Mouse (Mus musculus): Measurements from ENCODE around the gene Tsc22d4. TPM values are rescaled to one million over a fixed set of nuclear protein-coding genes. Genes with fewer than 3 reads are reported as not detected.
A peak's percentile ranks its signal among the peaks of the same experiment; 100 is the strongest.
"Not testable (repeated sequence)": the region's sequence is repeated elsewhere in the genome, so short reads cannot be mapped to it uniquely, and the experiment has no call there.

The Tsc22d4 gene
- polyA plus RNA-seq, 1 experiment from 2014 or later, result 69.1 TPM

- not testable (repeated sequence) for H3K9me3 ChIP-seq (replicated peaks); H3K27ac ChIP-seq; H3K36me3 ChIP-seq
- peak overlapping the region; percentile 54 for H3K9ac ChIP-seq
- ATAC-seq (ENCODE audit: low read depth) (peak; percentile 82), DNase-seq (peak; percentile 60)
- peak overlapping the region; percentile 40 for H3K4me3 ChIP-seq (replicated peaks)
- 13% methylated on average over 10 of the region's 16 CpGs for WGBS (ENCODE audit: insufficient replicate concordance)
- H3K27me3 ChIP-seq, result peaks cover 19% of the 10 kb centered on the region
- H3K4me1 ChIP-seq (replicated peaks), result peaks cover 31% of the 10 kb centered on the region
- peak overlapping the region; percentile 68 for H3K4me2 ChIP-seq
Observed at GRCm38 (mm10) chr5:137720558-137721164, 24.9 kb upstream of the Tsc22d4 start.

- DNase-seq (no peak), ATAC-seq (ENCODE audit: low read depth) (no peak)
- H3K9ac ChIP-seq, result no peak overlapping the region
- peaks cover 19% of the 10 kb centered on the region for H3K27me3 ChIP-seq
- H3K4me3 ChIP-seq (replicated peaks), result no peak overlapping the region
- no peak overlapping the region for H3K27ac ChIP-seq
- H3K9me3 ChIP-seq (replicated peaks), result no peaks in the 10 kb centered on the region
- H3K4me1 ChIP-seq (replicated peaks), result peaks cover 24% of the 10 kb centered on the region
- H3K4me2 ChIP-seq, result no peak overlapping the region
- no peaks in the 10 kb centered on the region for H3K36me3 ChIP-seq
- 66% methylated on average over 5 of the region's 5 CpGs for WGBS (ENCODE audit: insufficient replicate concordance)
Observed at GRCm38 (mm10) chr5:137723840-137724239, 21.7 kb upstream of the Tsc22d4 start.

GRCm38 (mm10) chr5:137726767-137727166 lies 18.8 kb upstream of the Tsc22d4 start:
- Histone ChIP-seq H3K27ac (no peak overlapping the region), H3K4me1 (replicated peaks) (0 out of 2 replicates have a peak, but pooled peaks cover 3% of the 10 kb centered on the region), H3K4me2 (no peak overlapping the region), H3K27me3 (peaks cover 31% of the 10 kb centered on the region), H3K9ac (no peak overlapping the region), H3K36me3 (no peaks in the 10 kb centered on the region), H3K9me3 (replicated peaks) (no peaks in the 10 kb centered on the region), H3K4me3 (replicated peaks) (no peak overlapping the region)
- ATAC-seq (ENCODE audit: low read depth) (no peak; the same call in 1 of the 2 replicates), DNase-seq (no peak)
- WGBS (ENCODE audit: insufficient replicate concordance), result 56% methylated on average over 6 of the region's 6 CpGs

- H3K27ac ChIP-seq, result no peak overlapping the region
- H3K4me2 ChIP-seq, result no peak overlapping the region
- DNase-seq (no peak), ATAC-seq (ENCODE audit: low read depth) (no peak)
- WGBS (ENCODE audit: insufficient replicate concordance), result 84% methylated on average over 12 of the region's 12 CpGs
- H3K4me1 ChIP-seq (replicated peaks), result peaks cover 19% of the 10 kb centered on the region
- H3K4me3 ChIP-seq (replicated peaks), result no peak overlapping the region
- no peak overlapping the region for H3K9ac ChIP-seq
- H3K27me3 ChIP-seq, result peaks cover 16% of the 10 kb centered on the region
- H3K9me3 ChIP-seq (replicated peaks), result no peaks in the 10 kb centered on the region
- H3K36me3 ChIP-seq, result no peaks in the 10 kb centered on the region
Observed at GRCm38 (mm10) chr5:137733638-137734288, 11.8 kb upstream of the Tsc22d4 start.

- ATAC-seq (ENCODE audit: low read depth) (peak; percentile 43), DNase-seq (no peak)
- H3K27ac ChIP-seq, result no peak overlapping the region
- peaks cover 26% of the 10 kb centered on the region for H3K4me1 ChIP-seq (replicated peaks)
- no peaks in the 10 kb centered on the region for H3K36me3 ChIP-seq
- 55% methylated on average over 6 of the region's 6 CpGs for WGBS (ENCODE audit: insufficient replicate concordance)
- H3K9ac ChIP-seq, result no peak overlapping the region
- H3K4me2 ChIP-seq, result no peak overlapping the region
- no peaks in the 10 kb centered on the region for H3K9me3 ChIP-seq (replicated peaks)
- H3K27me3 ChIP-seq, result peaks cover 16% of the 10 kb centered on the region
- no peak overlapping the region for H3K4me3 ChIP-seq (replicated peaks)
Observed at GRCm38 (mm10) chr5:137734289-137735061, 11.1 kb upstream of the Tsc22d4 start.

GRCm38 (mm10) chr5:137737400-137737940 lies 8.1 kb upstream of the Tsc22d4 start:
- ATAC-seq (ENCODE audit: low read depth), result no peak
- Histone ChIP-seq H3K27ac (no peak overlapping the region), H3K27me3 (no peaks in the 10 kb centered on the region; the same call in 1 of the 2 replicates), H3K9ac (no peak overlapping the region), H3K4me3 (replicated peaks) (no peak overlapping the region), H3K4me2 (no peak overlapping the region), H3K9me3 (replicated peaks) (no peaks in the 10 kb centered on the region), H3K4me1 (replicated peaks) (peaks cover 56% of the 10 kb centered on the region), H3K36me3 (no peaks in the 10 kb centered on the region)
- no peak for DNase-seq
- WGBS (ENCODE audit: insufficient replicate concordance), result 84% methylated on average over 6 of the region's 6 CpGs

- no peak overlapping the region for H3K27ac ChIP-seq
- H3K27me3 ChIP-seq, result no peaks in the 10 kb centered on the region; the same call in 1 of the 2 replicates
- ATAC-seq (ENCODE audit: low read depth) (no peak), DNase-seq (no peak)
- H3K9me3 ChIP-seq (replicated peaks), result no peaks in the 10 kb centered on the region
- no peak overlapping the region for H3K9ac ChIP-seq
- H3K4me1 ChIP-seq (replicated peaks), result peaks cover 64% of the 10 kb centered on the region
- 51% methylated on average over 5 of the region's 5 CpGs for WGBS (ENCODE audit: insufficient replicate concordance)
- no peak overlapping the region for H3K4me2 ChIP-seq
- no peaks in the 10 kb centered on the region for H3K36me3 ChIP-seq
- no peak overlapping the region for H3K4me3 ChIP-seq (replicated peaks)
Observed at GRCm38 (mm10) chr5:137738516-137738915, 7.0 kb upstream of the Tsc22d4 start.

GRCm38 (mm10) chr5:137739471-137739870 lies 6.1 kb upstream of the Tsc22d4 start:
- Histone ChIP-seq H3K9ac (no peak overlapping the region), H3K4me1 (replicated peaks) (peaks cover 62% of the 10 kb centered on the region), H3K4me3 (replicated peaks) (no peak overlapping the region), H3K36me3 (no peaks in the 10 kb centered on the region), H3K4me2 (no peak overlapping the region), H3K27me3 (no peaks in the 10 kb centered on the region; the same call in 1 of the 2 replicates), H3K27ac (no peak overlapping the region), H3K9me3 (replicated peaks) (no peaks in the 10 kb centered on the region)
- ATAC-seq (ENCODE audit: low read depth), result no peak
- no peak for DNase-seq
- 44% methylated on average over 9 of the region's 9 CpGs for WGBS (ENCODE audit: insufficient replicate concordance)

GRCm38 (mm10) chr5:137740506-137740905 lies 5.0 kb upstream of the Tsc22d4 start:
- Histone ChIP-seq H3K9me3 (replicated peaks) (no peaks in the 10 kb centered on the region), H3K4me3 (replicated peaks) (peak overlapping the region; percentile 71), H3K27me3 (no peaks in the 10 kb centered on the region), H3K27ac (0 out of 2 replicates have a peak overlapping the region, but pooled peaks have one; percentile 79), H3K9ac (peak overlapping the region; percentile 88), H3K4me2 (peak overlapping the region; percentile 99), H3K36me3 (no peaks in the 10 kb centered on the region), H3K4me1 (replicated peaks) (peaks cover 65% of the 10 kb centered on the region)
- WGBS (ENCODE audit: insufficient replicate concordance), result 50% methylated on average over 11 of the region's 11 CpGs
- ATAC-seq (ENCODE audit: low read depth) (no peak), DNase-seq (no peak)

- Histone ChIP-seq H3K4me3 (replicated peaks) (peak within 1 kb of the TSS; percentile 71), H3K36me3 (no peaks in the 10 kb centered on the region), H3K9ac (peak within 1 kb of the TSS; percentile 88), H3K27me3 (no peaks in the 10 kb centered on the region), H3K4me2 (peak within 1 kb of the TSS; percentile 99), H3K27ac (peak within 1 kb of the TSS; percentile 79), H3K9me3 (replicated peaks) (no peaks in the 10 kb centered on the region), H3K4me1 (replicated peaks) (peaks cover 67% of the 10 kb centered on the region)
- WGBS (ENCODE audit: insufficient replicate concordance), result 1% methylated on average over 66 of the region's 71 CpGs
- ATAC-seq (ENCODE audit: low read depth) (peak; percentile 78), DNase-seq (peak; percentile 83)
Observed at GRCm38 (mm10) chr5:137741023-137741931, 4.3 kb upstream of the Tsc22d4 start, which contains the start of gene Nyap1. Gene Nyap1, minus strand, starts transcription at chr5:137741607.

Data from liver, embryonic 13.5 days (tissue).